Comparison of ENCODE assay signal across 16 mouse cellular contexts in the genomic region with DNA sequence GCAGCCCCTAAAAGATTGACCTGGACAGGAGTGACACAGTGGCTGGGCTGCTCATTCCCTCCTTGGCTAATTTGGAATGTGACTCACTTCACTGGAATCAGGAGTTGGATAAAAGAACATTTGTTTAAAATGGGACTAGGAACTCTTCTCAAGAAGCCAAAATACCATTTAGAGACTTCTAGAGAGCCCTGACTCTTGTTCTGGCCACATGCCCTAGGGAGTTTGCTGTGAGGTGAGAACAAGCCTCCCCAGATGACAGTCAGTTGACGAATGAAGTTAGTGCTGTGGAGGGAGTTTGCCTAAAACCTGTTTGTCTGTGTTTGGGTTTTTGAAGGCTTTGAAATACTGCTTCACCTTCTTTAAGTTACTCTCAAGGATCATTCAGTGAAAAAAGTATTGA.
"Had no signal": no experiment of that assay in that cellular context is flagged by ENCODE, and none has a peak within 500 bp of the region (broad histone marks: within the 10 kb centered on the region; RNA-seq: fewer than 3 reads in every experiment).

No protein-coding gene starts in this region.

- H3K4me1 ChIP-seq: neural tube, embryonic 12.5 days; neural tube, embryonic 15.5 days had no signal

- DNase-seq: kidney, adult 18-20 months; kidney, adult 9 months; kidney, postnatal 14 days; kidney, postnatal 4 days; left cerebral cortex, postnatal 4 days; liver, postnatal 0 days; midbrain, embryonic 14.5 days; right cerebral cortex, adult 18-20 months; right cerebral cortex, postnatal 14 days; right cerebral cortex, postnatal 4 days; thymus, adult 2 months; thymus, postnatal 25 days had no signal

- H3K4me3 ChIP-seq: limb, embryonic 12.5 days; limb, embryonic 15.5 days; neural tube, embryonic 12.5 days; neural tube, embryonic 15.5 days had no signal
